Mouse (Mus musculus) forebrain, embryonic 14.5 days (tissue): ENCODE measurements around the gene Tas2r143. TPM values are rescaled to one million over a fixed set of nuclear protein-coding genes. Genes with fewer than 3 reads are reported as not detected.

Source experiments
- ATAC-seq: fragments of 200-750 bp; cut with Nextera tagmentation; 2 replicates; pipeline ENCODE4 v1.8.0; 2017; ENCODE audit warnings: mild to moderate bottlenecking, moderate library complexity
- DNase-seq: peaks from one replicate; pipeline ENCODE4 v3.0.0-alpha.2; 2015; ENCODE audit warnings: low spot score
- H3K27ac ChIP-seq: fragments of 300-500 bp; sonication (generic); 2 replicates; pipeline ENCODE4 v1.5.1; 2014; ENCODE audit warnings: low read depth, mild to moderate bottlenecking, control low read depth, low read length, moderate library complexity
- H3K27me3 ChIP-seq: fragments of 300-500 bp; sonication (generic); replicated peaks from 2 replicates; pipeline ENCODE4 v1.6.1; 2014; ENCODE audit warnings: low read length, control low read depth, mixed read lengths; ENCODE audit not compliant: control insufficient read depth, insufficient read depth
- H3K36me3 ChIP-seq: fragments of 300-500 bp; sonication (generic); 2 replicates; pipeline ENCODE4 v1.6.1; 2014; ENCODE audit warnings: low read length, control low read depth; ENCODE audit not compliant: control insufficient read depth, insufficient read depth
- H3K4me1 ChIP-seq: fragments of 300-500 bp; sonication (generic); 2 replicates; pipeline ENCODE4 v1.6.1; 2014; ENCODE audit warnings: antibody characterized with exemption, low read length, control low read depth; ENCODE audit not compliant: control insufficient read depth, insufficient read depth
- H3K4me2 ChIP-seq: fragments of 300-500 bp; sonication (generic); 2 replicates; pipeline ENCODE4 v1.6.1; 2014; ENCODE audit warnings: mild to moderate bottlenecking, control low read depth, low read length
- H3K4me3 ChIP-seq: fragments of 300-500 bp; sonication (generic); 2 replicates; pipeline ENCODE4 v1.5.1; 2014; ENCODE audit warnings: low read depth, low read length, control low read depth
- H3K9ac ChIP-seq: fragments of 300-500 bp; sonication (generic); 2 replicates; pipeline ENCODE4 v1.6.1; 2014; ENCODE audit warnings: mild to moderate bottlenecking, low read length, control low read depth, moderate library complexity
- H3K9me3 ChIP-seq: fragments of 300-500 bp; sonication (generic); replicated peaks from 2 replicates; pipeline ENCODE4 v1.6.1; 2016; ENCODE audit warnings: low read length, control low read depth, mixed read lengths; ENCODE audit not compliant: control insufficient read depth
- WGBS: fragments of 180-500 bp; shearing (Covaris S2); extraction: QIAGEN DNeasy Blood & Tissue Kit; methylation state at CpG from one replicate; pipeline ENCODE4 v1.1.7; 2014; 5-methylcytosine and 5-hydroxymethylcytosine counted together
- polyA plus RNA-seq: library from polyadenylated mRNA; unstranded; fragments of >200 nt; fragmentation: Nextera tagmentation; extraction: Ambion mirVana; gene quantifications from 2 replicates; pipeline ENCODE4 v1.2.1, GENCODE M21; 2014

Gene Tas2r143
- polyA plus RNA-seq, 1 experiment from 2014 or later, result not detected

- no peak overlapping the region for H3K4me2 ChIP-seq
- DNase-seq (no peak), ATAC-seq (no peak)
- H3K27ac ChIP-seq, result no peak overlapping the region
- no peaks in the 10 kb centered on the region for H3K36me3 ChIP-seq
- H3K4me3 ChIP-seq, result no peak overlapping the region
- no peaks in the 10 kb centered on the region for H3K27me3 ChIP-seq
- no peaks in the 10 kb centered on the region for H3K9me3 ChIP-seq
- H3K9ac ChIP-seq, result no peak overlapping the region
- WGBS, result 85% methylated on average over 3 of the region's 3 CpGs
- H3K4me1 ChIP-seq, result no peaks in the 10 kb centered on the region
These were observed 1.8 kb upstream of the Tas2r143 start for GRCm38 (mm10) chr6:42398285-42398684.

GRCm38 (mm10) chr6:42398998-42399397, 1.0 kb upstream of the Tas2r143 start:
- Histone ChIP-seq H3K36me3 (no peaks in the 10 kb centered on the region), H3K27ac (no peak overlapping the region), H3K4me1 (no peaks in the 10 kb centered on the region), H3K9me3 (no peaks in the 10 kb centered on the region), H3K4me3 (no peak overlapping the region), H3K9ac (no peak overlapping the region), H3K27me3 (no peaks in the 10 kb centered on the region), H3K4me2 (no peak overlapping the region)
- ATAC-seq, result no peak
- DNase-seq, result no peak
- WGBS, result 94% methylated on average over 1 of the region's 1 CpGs

- Histone ChIP-seq H3K27ac (no peak within 1 kb of the TSS), H3K4me2 (no peak within 1 kb of the TSS), H3K4me3 (no peak within 1 kb of the TSS), H3K27me3 (no peaks in the 10 kb centered on the region), H3K36me3 (no peaks in the 10 kb centered on the region), H3K9ac (no peak within 1 kb of the TSS), H3K4me1 (no peaks in the 10 kb centered on the region), H3K9me3 (no peaks in the 10 kb centered on the region)
- no peak for DNase-seq
- no peak for ATAC-seq
- WGBS, result 91% methylated on average over 2 of the region's 2 CpGs
These were observed 5.1 kb downstream of the Tas2r143 start, which contains the start of gene Tas2r135 for GRCm38 (mm10) chr6:42405134-42405533. TSS of gene Tas2r135 (plus strand) at chr6:42405434.

GRCm38 (mm10) chr6:42419443-42419842, 19.4 kb downstream of the Tas2r143 start:
- Histone ChIP-seq H3K36me3 (no peaks in the 10 kb centered on the region), H3K9ac (no peak overlapping the region), H3K4me3 (no peak overlapping the region), H3K4me1 (no peaks in the 10 kb centered on the region), H3K27ac (no peak overlapping the region), H3K4me2 (no peak overlapping the region), H3K27me3 (no peaks in the 10 kb centered on the region), H3K9me3 (no peaks in the 10 kb centered on the region)
- ATAC-seq (no peak), DNase-seq (no peak)
- WGBS, result 94% methylated on average over 2 of the region's 2 CpGs

GRCm38 (mm10) chr6:42421439-42421838, 21.4 kb downstream of the Tas2r143 start:
- DNase-seq (no peak), ATAC-seq (no peak)
- no peaks in the 10 kb centered on the region for H3K27me3 ChIP-seq
- WGBS, result 75% methylated on average over 2 of the region's 2 CpGs
- no peaks in the 10 kb centered on the region for H3K36me3 ChIP-seq
- no peak overlapping the region for H3K4me3 ChIP-seq
- H3K9ac ChIP-seq, result no peak overlapping the region
- no peak overlapping the region for H3K27ac ChIP-seq
- no peak overlapping the region for H3K4me2 ChIP-seq
- no peaks in the 10 kb centered on the region for H3K4me1 ChIP-seq
- no peaks in the 10 kb centered on the region for H3K9me3 ChIP-seq

- ATAC-seq (no peak), DNase-seq (no peak)
- no peaks in the 10 kb centered on the region for H3K4me1 ChIP-seq
- WGBS, result 98% methylated on average over 3 of the region's 3 CpGs
- H3K27ac ChIP-seq, result no peak overlapping the region
- no peaks in the 10 kb centered on the region for H3K9me3 ChIP-seq
- no peak overlapping the region for H3K9ac ChIP-seq
- H3K4me2 ChIP-seq, result no peak overlapping the region
- no peak overlapping the region for H3K4me3 ChIP-seq
- no peaks in the 10 kb centered on the region for H3K27me3 ChIP-seq
- no peaks in the 10 kb centered on the region for H3K36me3 ChIP-seq
These were observed 24.4 kb downstream of the Tas2r143 start for GRCm38 (mm10) chr6:42424472-42424871.

GRCm38 (mm10) chr6:42426337-42426736, 26.3 kb downstream of the Tas2r143 start:
- no peak for ATAC-seq
- H3K36me3 ChIP-seq, result no peaks in the 10 kb centered on the region
- no peaks in the 10 kb centered on the region for H3K4me1 ChIP-seq
- no peak overlapping the region for H3K9ac ChIP-seq
- no peak overlapping the region for H3K27ac ChIP-seq
- H3K27me3 ChIP-seq, result no peaks in the 10 kb centered on the region
- DNase-seq, result no peak
- H3K4me3 ChIP-seq, result no peak overlapping the region
- WGBS, result 84% methylated on average over 4 of the region's 4 CpGs
- H3K9me3 ChIP-seq, result no peaks in the 10 kb centered on the region
- H3K4me2 ChIP-seq, result no peak overlapping the region

GRCm38 (mm10) chr6:42433554-42433953, 33.5 kb downstream of the Tas2r143 start:
- no peak for DNase-seq
- no peak overlapping the region for H3K9ac ChIP-seq
- no peak for ATAC-seq
- H3K4me2 ChIP-seq, result no peak overlapping the region
- no peak overlapping the region for H3K27ac ChIP-seq
- H3K36me3 ChIP-seq, result no peaks in the 10 kb centered on the region
- H3K4me3 ChIP-seq, result no peak overlapping the region
- 67% methylated on average over 2 of the region's 2 CpGs for WGBS
- H3K4me1 ChIP-seq, result no peaks in the 10 kb centered on the region
- no peaks in the 10 kb centered on the region for H3K27me3 ChIP-seq
- H3K9me3 ChIP-seq, result no peaks in the 10 kb centered on the region

GRCm38 (mm10) chr6:42434446-42434845, 34.4 kb downstream of the Tas2r143 start, which contains the start of gene Tas2r126:
TSS of gene Tas2r126 (plus strand) at chr6:42434535.
- Histone ChIP-seq H3K4me1 (no peaks in the 10 kb centered on the region), H3K27ac (no peak within 1 kb of the TSS), H3K9ac (no peak within 1 kb of the TSS), H3K27me3 (no peaks in the 10 kb centered on the region), H3K4me3 (no peak within 1 kb of the TSS), H3K9me3 (no peaks in the 10 kb centered on the region), H3K4me2 (no peak within 1 kb of the TSS), H3K36me3 (no peaks in the 10 kb centered on the region)
- ATAC-seq (no peak), DNase-seq (no peak)
- 93% methylated on average over 6 of the region's 6 CpGs for WGBS
